Comparison of ENCODE assay signal across 12 mouse cellular contexts in genomic region chr10:93123310-93123709, GRCm38 (mm10). TPM values are rescaled to one million over a fixed set of nuclear protein-coding genes. Genes with fewer than 3 reads are reported as not detected.
DNase-seq lines count a peak whose midpoint lies in the region; ATAC-seq and TF ChIP-seq lines count a peak whose summit lies in the region.
"Had no signal": no experiment of that assay in that cellular context is flagged by ENCODE, and none has a peak within 500 bp of the region (broad histone marks: within the 10 kb centered on the region; RNA-seq: fewer than 3 reads in every experiment).

No protein-coding gene starts in this region.

- WGBS in limb, embryonic 14.5 days, result 69% methylated on average over 4 of the region's 4 CpGs
- WGBS in limb, embryonic 10.5 days, result 86% methylated on average over 4 of the region's 4 CpGs
- WGBS in liver, embryonic 14.5 days (ENCODE audit: insufficient replicate concordance), result 33% methylated on average over 4 of the region's 4 CpGs
- WGBS in hindbrain, embryonic 11.5 days, result 73% methylated on average over 4 of the region's 4 CpGs

- peak overlapping the region; percentile 74 for H3K27ac ChIP-seq in gastrocnemius, adult 2 months
- H3K27ac ChIP-seq in limb, embryonic 14.5 days (replicated peaks; ENCODE audit: low read depth, low read length), result 0 out of 2 replicates have a peak overlapping the region, but pooled peaks have one; percentile 52
- H3K27ac ChIP-seq in limb, embryonic 10.5 days, result no peak overlapping the region; the same call in 1 of the 2 replicates
- peak overlapping the region; percentile 47; the same call in 1 of the 2 replicates for H3K27ac ChIP-seq in liver, embryonic 14.5 days
- no peak overlapping the region for H3K27ac ChIP-seq in hindbrain, embryonic 11.5 days (ENCODE audit: low read depth, low read length)
- H3K27ac ChIP-seq: hindbrain, embryonic 15.5 days had no signal

- no peak overlapping the region for H3K4me3 ChIP-seq in gastrocnemius, adult 2 months
- no peak overlapping the region for H3K4me3 ChIP-seq in limb, embryonic 14.5 days (replicated peaks; ENCODE audit: low read length)
- H3K4me3 ChIP-seq in limb, embryonic 10.5 days, result no peak overlapping the region
- H3K4me3 ChIP-seq in liver, embryonic 14.5 days (ENCODE audit: insufficient read depth in 1 of 2, low read depth in 2 of 2, low read length in 2 of 2), result no peak overlapping the region
- H3K4me3 ChIP-seq in hindbrain, embryonic 11.5 days (ENCODE audit: low read depth, low read length), result no peak overlapping the region
- H3K4me3 ChIP-seq: forebrain, embryonic 13.5 days; hindbrain, embryonic 15.5 days; neural tube, embryonic 15.5 days had no signal

- intact Hi-C loops in gastrocnemius, adult 2 months (cut with DNase I), result no loop called here

- DNase-seq in gastrocnemius, adult 2 months, result no peak
- no peak for DNase-seq in gastrocnemius, postnatal 4 days (ENCODE audit: low spot score in 2 of 2)
- no peak for DNase-seq in limb, embryonic 14.5 days (ENCODE audit: low spot score)
- no peak for DNase-seq in limb, embryonic 10.5 days (ENCODE audit: low spot score)
- DNase-seq in liver, embryonic 14.5 days (ENCODE audit: low read depth in 3 of 3, low spot score in 3 of 3), result no peak
- DNase-seq in hindbrain, embryonic 11.5 days (ENCODE audit: low spot score), result no peak
- DNase-seq in frontal cortex, postnatal 25 days (ENCODE audit: low spot score in 2 of 2), result no peak
- DNase-seq: B cell, adult 2 months had no signal

- H3K4me1 ChIP-seq in limb, embryonic 14.5 days (ENCODE audit: control insufficient read depth, insufficient read depth, low read length), result peaks cover 6% of the 10 kb centered on the region; the same call in 1 of the 2 replicates
- H3K4me1 ChIP-seq in limb, embryonic 10.5 days, result 0 out of 2 replicates have a peak, but pooled peaks cover 5% of the 10 kb centered on the region
- H3K4me1 ChIP-seq in liver, embryonic 14.5 days (replicated peaks; ENCODE audit: control insufficient read depth in 2 of 2, insufficient read depth in 2 of 2, low read length in 1 of 2), result peaks cover 29 to 39% of the 10 kb centered on the region in 2 experiments
- no peaks in the 10 kb centered on the region for H3K4me1 ChIP-seq in hindbrain, embryonic 11.5 days (replicated peaks; ENCODE audit: control insufficient read depth, insufficient read depth, low read length)
- H3K4me1 ChIP-seq: neural tube, embryonic 15.5 days had no signal

- no peak for TF ChIP-seq CTCF in gastrocnemius, adult 2 months (IDR thresholded peaks at IDR 0.05)
- TF ChIP-seq CTCF in liver, embryonic 14.5 days (IDR thresholded peaks at IDR 0.05; ENCODE audit: low read depth), result no peak

- TF ChIP-seq EP300 in liver, embryonic 14.5 days (IDR thresholded peaks at IDR 0.05; ENCODE audit: low read depth), result no peak

- TF ChIP-seq POLR2A in limb, embryonic 14.5 days (IDR thresholded peaks at IDR 0.05; ENCODE audit: borderline replicate concordance, extremely low read depth, insufficient read depth, insufficient read length), result no peak

- H3K9ac ChIP-seq in limb, embryonic 14.5 days (ENCODE audit: low read depth, low read length, severe bottlenecking), result no peak overlapping the region
- no peak overlapping the region for H3K9ac ChIP-seq in liver, embryonic 14.5 days (replicated peaks)
- H3K9ac ChIP-seq in hindbrain, embryonic 11.5 days (ENCODE audit: low read depth, low read length), result no peak overlapping the region
- H3K9ac ChIP-seq: forebrain, embryonic 13.5 days; hindbrain, embryonic 15.5 days; neural tube, embryonic 15.5 days had no signal

- H3K36me3 ChIP-seq in limb, embryonic 14.5 days (ENCODE audit: control insufficient read depth, insufficient read depth, low read length), result no peaks in the 10 kb centered on the region
- no peaks in the 10 kb centered on the region for H3K36me3 ChIP-seq in limb, embryonic 10.5 days
- H3K36me3 ChIP-seq in liver, embryonic 14.5 days (replicated peaks; ENCODE audit: control insufficient read depth, insufficient read depth, low read depth), result no peaks in the 10 kb centered on the region
- H3K36me3 ChIP-seq in hindbrain, embryonic 11.5 days (ENCODE audit: control insufficient read depth, insufficient read depth, low read length), result no peaks in the 10 kb centered on the region
- H3K36me3 ChIP-seq: hindbrain, embryonic 15.5 days; neural tube, embryonic 15.5 days had no signal

- no peaks in the 10 kb centered on the region for H3K27me3 ChIP-seq in limb, embryonic 14.5 days (ENCODE audit: control insufficient read depth, insufficient read depth, low read length)
- no peaks in the 10 kb centered on the region for H3K27me3 ChIP-seq in limb, embryonic 10.5 days (ENCODE audit: low read depth, poor library complexity, severe bottlenecking)
- no peaks in the 10 kb centered on the region for H3K27me3 ChIP-seq in liver, embryonic 14.5 days (ENCODE audit: control insufficient read depth, insufficient read depth, low read length)
- no peaks in the 10 kb centered on the region for H3K27me3 ChIP-seq in hindbrain, embryonic 11.5 days (ENCODE audit: control insufficient read depth, insufficient read depth, low read length)
- H3K27me3 ChIP-seq: hindbrain, embryonic 15.5 days; neural tube, embryonic 15.5 days had no signal

- H3K4me2 ChIP-seq in limb, embryonic 14.5 days (replicated peaks; ENCODE audit: low read depth, low read length, severe bottlenecking), result no peak overlapping the region
- peak overlapping the region; percentile 69 for H3K4me2 ChIP-seq in liver, embryonic 14.5 days (ENCODE audit: low read depth)
- no peak overlapping the region for H3K4me2 ChIP-seq in hindbrain, embryonic 11.5 days (replicated peaks; ENCODE audit: low read depth, low read length)
- H3K4me2 ChIP-seq: forebrain, embryonic 13.5 days; hindbrain, embryonic 15.5 days; neural tube, embryonic 15.5 days had no signal

- no peak for ATAC-seq in limb, embryonic 14.5 days (ENCODE audit: low FRiP score, low read depth)
- ATAC-seq in CD4-positive, CD25-positive, alpha-beta regulatory T cell, adult 4 months, result peak; percentile 25
- ATAC-seq in liver, embryonic 14.5 days (ENCODE audit: insufficient read depth), result no peak
- ATAC-seq in hindbrain, embryonic 11.5 days (ENCODE audit: low FRiP score), result no peak

- no peaks in the 10 kb centered on the region for H3K9me3 ChIP-seq in limb, embryonic 14.5 days (ENCODE audit: control insufficient read depth, low read length)
- H3K9me3 ChIP-seq in limb, embryonic 10.5 days (replicated peaks), result no peaks in the 10 kb centered on the region
- H3K9me3 ChIP-seq in liver, embryonic 14.5 days (ENCODE audit: control insufficient read depth, low read length), result no peaks in the 10 kb centered on the region
- H3K9me3 ChIP-seq in hindbrain, embryonic 11.5 days (ENCODE audit: control insufficient read depth, low read length), result no peaks in the 10 kb centered on the region
- H3K9me3 ChIP-seq: forebrain, embryonic 13.5 days; hindbrain, embryonic 15.5 days; neural tube, embryonic 15.5 days had no signal

RNA-seq across cellular contexts. Expression of gene Cdk17, which starts 37.4 kb away (rescaled TPM):
- 1 to 10 TPM; 5.4 to 6.1 TPM for total RNA-seq in gastrocnemius, adult 2 months (2021)
- 10 to 100 TPM; 29.5 to 30.3 TPM for total RNA-seq in gastrocnemius, postnatal 4 days (2021)
- polyA plus RNA-seq in limb, embryonic 14.5 days (2012; rRNA removed), result 25.9 and 28.0 TPM in 2 replicates
- 23.6 and 24.7 TPM in 2 replicates for polyA plus RNA-seq in limb, embryonic 14.5 days (2014; fragmentation: Nextera tagmentation; extraction: Ambion mirVana)
- polyA plus RNA-seq in limb, embryonic 10.5 days (2016; fragmentation: Nextera tagmentation; extraction: Ambion mirVana), result 13.9 and 15.4 TPM in 2 replicates
- polyA plus RNA-seq in CD4-positive, CD25-positive, alpha-beta regulatory T cell, adult 4 months (2017; shearing (Covaris generic)), result 10 to 100 TPM; 42.2 to 62.3 TPM
- polyA plus RNA-seq in liver, embryonic 14.5 days (2012; rRNA removed), result 7.2 and 10.5 TPM in 2 replicates
- polyA plus RNA-seq in liver, embryonic 14.5 days (2014; fragmentation: Nextera tagmentation; extraction: Ambion mirVana), result 12.9 and 15.1 TPM in 2 replicates
- 37.3 and 44.5 TPM in 2 replicates for polyA plus RNA-seq in hindbrain, embryonic 11.5 days (2014; fragmentation: Nextera tagmentation; extraction: Ambion mirVana)

RNA-seq across cellular contexts. Expression of gene Cfap54, which starts 41.9 kb away (rescaled TPM):
- total RNA-seq in gastrocnemius, adult 2 months (2021), result under 1 TPM; 0.31 to 0.59 TPM
- 1 to 10 TPM in 1 of 2 experiments, under 1 TPM in 1; 0.98 to 1.3 TPM for total RNA-seq in gastrocnemius, postnatal 4 days (2021)
- polyA plus RNA-seq in limb, embryonic 14.5 days (2012; rRNA removed), result 0.35 TPM in 2 replicates
- 0.23 and 0.25 TPM in 2 replicates for polyA plus RNA-seq in limb, embryonic 14.5 days (2014; fragmentation: Nextera tagmentation; extraction: Ambion mirVana)
- polyA plus RNA-seq in limb, embryonic 10.5 days (2016; fragmentation: Nextera tagmentation; extraction: Ambion mirVana), result 0.08 and 0.15 TPM in 2 replicates
- 1 to 10 TPM; 1.6 to 2.3 TPM for polyA plus RNA-seq in CD4-positive, CD25-positive, alpha-beta regulatory T cell, adult 4 months (2017; shearing (Covaris generic))
- 0.02 and 0.06 TPM in 2 replicates for polyA plus RNA-seq in liver, embryonic 14.5 days (2012; rRNA removed)
- 0.11 TPM in 1 of 2 replicates, not detected in the other for polyA plus RNA-seq in liver, embryonic 14.5 days (2014; fragmentation: Nextera tagmentation; extraction: Ambion mirVana)
- 0.82 and 2.4 TPM in 2 replicates for polyA plus RNA-seq in hindbrain, embryonic 11.5 days (2014; fragmentation: Nextera tagmentation; extraction: Ambion mirVana)

Comparison
In these comparisons a context has a peak if more than half of its experiments do, and no peak if none do; other contexts are left out.
1. H3K27ac ChIP-seq: peak in gastrocnemius, adult 2 months (single experiment), limb, embryonic 14.5 days (single experiment) and liver, embryonic 14.5 days (single experiment); none in limb, embryonic 10.5 days (single experiment) and hindbrain, embryonic 11.5 days (single experiment).